Mouse (Mus musculus): ENCODE measurements around the gene Cabin1.

- no peak for TF ChIP-seq TAL1 (IDR thresholded peaks at IDR 0.05; ENCODE audit: low read length)
- TF ChIP-seq GATA1 (IDR thresholded peaks at IDR 0.05; ENCODE audit: low read length): no peak
Measured at GRCm38 (mm10) chr10:75643741-75644343, 120.3 kb downstream of the Cabin1 start, which contains the start of gene Susd2.

Data from erythroblast, embryonic 14.5 days (primary cell).